Mouse (Mus musculus) brain, embryonic 18.5 days (tissue): ENCODE measurements around the gene Lemd1.

Experiments
- DNase-seq: peaks from one replicate; pipeline ENCODE4 v3.0.0-alpha.2; 2012; ENCODE audit warnings: low read depth, low spot score

The Lemd1 gene

DNA sequence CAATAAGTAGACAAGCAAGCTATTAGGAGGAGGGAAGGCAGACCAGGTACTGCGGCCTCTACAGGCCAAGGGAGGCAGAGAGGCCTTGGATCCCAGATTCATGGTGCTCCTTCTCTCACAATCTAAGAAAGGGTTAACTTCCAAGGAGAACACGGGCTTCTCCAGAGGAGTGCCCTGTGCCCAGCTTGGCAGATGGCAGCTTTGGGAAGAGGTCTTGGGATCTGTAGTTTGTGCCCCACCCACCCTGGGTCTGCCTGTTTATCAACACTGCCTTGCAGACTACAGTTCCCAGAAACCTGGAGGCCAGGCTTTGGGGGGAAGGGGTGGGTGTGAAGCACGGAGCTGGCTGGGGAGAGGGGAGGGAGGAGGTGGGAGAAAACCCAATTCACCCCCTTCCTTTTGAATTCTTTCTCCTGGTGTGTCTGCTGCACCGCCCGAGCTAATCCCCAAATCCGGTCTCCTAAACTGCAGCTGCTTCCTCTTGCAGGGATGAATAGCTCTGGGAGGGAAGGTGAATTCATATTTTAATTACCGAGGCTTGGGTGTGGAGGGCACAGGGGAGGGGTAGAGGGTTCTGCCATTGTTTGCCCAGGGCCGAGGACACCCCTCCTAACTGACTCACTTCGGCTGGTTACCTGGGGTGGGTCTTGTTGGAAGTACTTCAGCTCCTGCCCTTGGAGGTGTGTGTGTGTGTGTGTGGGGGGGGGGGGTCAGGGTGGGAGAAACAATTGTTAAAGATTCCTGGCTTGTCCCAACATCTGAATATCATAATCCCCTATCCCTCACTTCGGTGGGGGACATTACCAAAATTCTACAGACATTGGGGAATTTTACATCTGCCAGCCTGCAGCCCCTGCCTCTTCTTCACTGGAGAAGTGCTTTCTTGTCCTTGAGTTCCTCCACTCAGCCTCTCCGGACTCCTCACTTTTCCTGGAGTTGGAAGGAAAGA lies 9.6 kb downstream of the Lemd1 start:
- peak; percentile 89 for DNase-seq

DNA sequence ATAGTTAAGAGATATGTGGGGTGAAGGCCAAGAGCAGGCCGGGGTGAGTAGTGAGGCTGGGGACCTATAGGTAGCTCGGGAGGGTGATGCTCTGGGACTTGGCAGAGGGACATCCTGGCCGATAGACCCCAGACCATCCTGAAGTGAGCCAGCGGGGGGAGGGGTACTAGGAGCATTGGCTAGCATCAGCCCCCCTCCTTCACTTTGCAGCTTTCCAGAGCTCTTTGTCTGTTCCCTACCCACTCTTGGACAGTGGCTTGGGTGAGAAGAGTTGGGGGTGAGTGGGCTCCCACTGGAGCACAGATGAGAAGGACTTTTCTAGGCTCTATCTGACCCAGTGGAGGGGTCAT lies 10.3 kb downstream of the Lemd1 start:
- no peak for DNase-seq

DNA sequence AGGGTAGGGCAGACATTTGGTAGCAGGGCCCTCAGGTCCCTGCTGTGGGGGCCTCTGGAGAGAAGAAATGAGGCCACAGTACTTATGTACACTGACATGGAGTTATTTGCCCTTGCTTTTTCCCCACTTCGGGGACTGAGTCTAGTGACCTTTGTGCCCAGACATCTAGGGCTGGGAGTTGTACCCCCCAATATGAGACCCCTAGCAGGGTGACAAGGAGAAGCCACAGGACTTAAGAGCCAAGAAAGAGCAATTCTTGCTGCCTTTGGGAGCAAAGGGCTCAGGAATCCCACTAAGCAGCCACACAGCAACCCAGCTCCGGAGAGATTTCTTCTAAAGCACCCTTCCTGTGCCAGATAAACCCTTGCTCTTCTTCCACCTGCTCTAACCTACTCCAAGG lies 10.7 kb downstream of the Lemd1 start:
- no peak for DNase-seq

DNA sequence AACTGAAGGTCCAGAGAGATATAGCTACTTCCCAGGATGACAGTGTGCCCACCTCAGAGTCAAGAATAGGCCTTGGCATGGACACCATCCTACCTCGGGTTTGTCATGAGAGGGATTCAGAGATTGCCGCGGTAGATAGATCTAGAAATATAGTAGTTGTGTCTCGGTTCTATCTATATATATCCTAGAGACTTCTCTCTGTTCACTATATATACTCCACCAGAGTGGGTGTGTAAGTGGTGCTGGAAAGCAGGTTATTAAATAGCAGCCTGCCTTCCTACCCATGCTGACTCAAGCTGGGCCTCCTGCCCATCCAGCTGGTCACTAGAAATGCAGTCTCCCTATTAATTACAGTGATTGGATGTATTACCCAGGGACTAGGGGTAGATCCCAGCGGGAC lies 11.5 kb downstream of the Lemd1 start:
- DNase-seq = no peak

DNA sequence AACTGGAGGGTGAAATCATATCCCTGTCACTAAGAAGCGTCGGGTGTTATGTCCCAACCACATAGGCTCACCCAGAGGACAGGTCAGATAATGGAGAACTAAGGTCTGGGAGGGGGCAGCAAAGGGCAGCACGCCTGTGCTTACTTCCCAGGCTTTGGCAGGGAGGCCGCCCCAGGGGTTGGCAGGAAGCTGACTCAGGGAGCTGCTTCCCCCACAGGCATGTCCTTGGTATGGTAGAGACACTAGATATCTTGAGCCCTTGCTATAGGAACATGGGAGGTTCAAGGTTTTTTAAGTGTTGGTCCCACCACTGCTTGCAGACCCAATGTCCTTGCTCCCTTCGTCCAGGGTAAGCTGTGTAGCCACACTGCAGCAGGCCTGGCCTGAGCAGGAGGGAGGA lies 14.7 kb downstream of the Lemd1 start:
- DNase-seq = no peak

DNA sequence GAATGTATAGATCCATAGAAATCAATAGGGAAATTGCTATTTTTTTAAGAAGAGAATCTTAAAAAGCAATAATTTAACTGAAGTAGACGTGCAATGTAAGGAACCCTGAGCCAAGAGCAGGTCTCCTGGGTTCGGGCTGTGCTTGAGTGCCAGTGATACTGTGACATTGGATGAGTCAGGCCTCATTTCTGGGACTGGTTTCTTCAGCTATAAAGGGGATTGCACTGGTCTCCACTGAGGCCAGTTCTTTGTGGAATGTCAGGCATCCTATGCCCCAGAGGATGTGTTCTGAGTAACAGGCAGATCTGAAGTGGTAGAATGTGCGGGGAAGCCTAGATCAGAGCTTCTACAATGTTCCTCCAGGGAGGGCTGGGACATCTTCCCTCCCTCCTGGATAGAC lies 15.6 kb downstream of the Lemd1 start:
- no peak for DNase-seq

DNA sequence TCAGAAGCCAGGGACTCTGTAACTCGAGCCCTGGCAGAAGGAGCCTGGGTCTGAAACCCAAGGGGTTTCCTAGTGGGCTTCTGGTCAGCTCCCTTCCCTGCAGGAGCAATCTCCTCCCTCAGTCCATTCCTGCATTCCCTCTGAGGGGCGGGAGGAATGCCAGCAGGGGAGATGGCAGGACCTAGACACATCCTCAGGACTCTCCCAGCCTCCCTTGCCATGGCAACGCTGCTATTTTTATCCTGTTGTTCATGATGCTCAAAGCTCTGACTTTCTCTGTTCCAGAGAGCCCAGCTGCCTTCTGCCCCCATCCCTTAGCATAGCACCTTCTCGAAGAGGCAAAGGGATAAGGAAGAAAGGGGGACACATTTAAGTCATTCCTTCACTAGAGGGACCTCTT lies 16.9 kb downstream of the Lemd1 start:
- no peak for DNase-seq

DNA sequence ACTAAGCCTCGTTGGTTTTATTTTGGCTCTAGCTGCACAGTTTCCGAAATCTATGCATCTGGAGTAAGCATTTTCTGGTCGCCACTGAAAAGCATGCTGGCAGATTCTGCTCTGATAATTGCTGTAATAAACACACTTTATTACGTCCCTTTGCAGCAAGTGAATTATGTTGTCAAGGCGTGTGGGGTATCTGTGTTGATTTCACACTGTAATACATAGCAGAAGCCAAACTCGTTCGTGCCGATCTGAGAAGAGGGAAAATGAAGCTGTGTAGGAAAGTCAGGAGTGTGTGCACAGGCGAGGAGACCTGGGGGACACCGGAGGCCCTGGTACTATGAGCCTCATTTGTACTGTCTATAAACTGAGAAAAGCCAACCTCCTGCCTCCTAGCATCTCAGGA lies 18.2 kb downstream of the Lemd1 start:
- DNase-seq = no peak

DNA sequence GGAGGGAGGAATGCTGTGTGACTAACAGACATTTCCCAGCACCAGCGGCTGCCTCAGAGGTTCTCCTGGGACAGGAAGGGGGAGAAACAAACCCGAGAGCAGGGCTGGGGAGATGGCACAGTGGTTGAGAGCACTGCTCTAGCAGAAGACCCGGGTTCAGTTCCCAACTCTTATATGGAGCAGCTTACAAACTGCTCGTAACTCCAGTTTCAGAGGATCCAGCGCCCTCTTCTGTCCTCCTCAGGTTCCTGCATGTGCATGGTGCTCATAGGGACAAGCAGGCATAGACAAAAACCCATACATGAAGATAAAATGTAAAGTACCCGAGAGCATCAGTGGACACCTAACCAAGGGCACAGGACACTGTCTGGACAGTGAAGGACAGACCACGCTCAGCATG lies 19.7 kb downstream of the Lemd1 start:
- no peak for DNase-seq

DNA sequence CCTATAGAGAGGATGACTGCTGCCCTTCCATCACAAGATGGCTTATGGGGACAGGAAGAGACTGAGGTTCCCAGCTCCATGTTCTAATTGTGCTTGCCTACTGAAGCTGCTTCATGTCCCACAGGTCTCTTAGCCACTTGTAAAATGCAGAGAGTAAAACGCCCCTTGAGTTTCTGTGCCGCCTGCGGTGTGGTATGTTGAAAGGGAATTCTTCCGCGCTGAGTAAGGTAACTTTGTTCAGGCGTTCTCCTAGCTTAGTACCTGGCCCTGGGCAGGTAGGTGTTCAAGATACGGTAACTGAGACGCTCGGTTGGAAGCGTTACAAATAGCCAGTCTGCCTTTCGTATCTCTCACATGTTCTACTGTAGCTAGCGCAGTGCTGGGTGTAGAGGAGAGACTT lies 20.4 kb downstream of the Lemd1 start:
- DNase-seq = no peak

DNA sequence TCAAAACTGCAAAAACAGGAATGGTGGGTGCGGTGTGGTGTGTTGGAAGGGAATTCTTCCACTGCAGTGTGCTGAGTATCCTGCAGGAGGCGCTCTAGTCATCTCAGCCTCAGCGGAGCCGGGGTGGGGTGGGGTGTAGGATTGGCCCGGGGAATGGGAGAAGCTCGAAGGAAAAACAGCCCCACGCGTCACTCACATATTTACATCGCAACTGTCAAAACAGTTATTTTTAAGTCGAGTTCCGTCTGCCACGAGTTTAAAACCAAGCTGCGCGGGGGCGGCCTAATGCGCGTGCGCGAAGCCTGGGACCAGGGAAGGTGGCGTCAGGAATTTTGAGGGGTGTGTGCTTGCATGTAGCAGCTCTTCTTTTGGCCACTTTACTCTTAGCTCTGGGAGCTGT lies 21.0 kb downstream of the Lemd1 start:
- no peak for DNase-seq

DNA sequence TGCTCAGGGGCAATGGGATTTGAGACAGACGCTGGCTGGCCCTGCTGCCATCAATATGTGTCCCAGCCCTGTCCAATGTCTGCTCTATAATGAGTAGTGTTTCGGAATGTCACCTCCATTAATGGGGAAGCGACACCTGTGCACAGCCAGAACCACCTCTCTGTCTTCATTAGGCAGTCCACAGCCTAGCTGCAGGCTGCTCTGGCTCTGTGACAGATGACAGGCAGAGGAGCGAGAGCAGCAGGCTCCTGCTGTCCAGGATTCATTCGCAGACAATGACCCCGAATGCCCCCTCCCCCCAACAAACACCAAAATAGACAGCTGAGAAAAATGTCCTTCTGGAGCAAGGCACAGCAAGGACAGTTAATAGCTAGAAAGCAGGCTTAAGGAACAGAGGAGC lies 21.8 kb downstream of the Lemd1 start:
- no peak for DNase-seq

DNA sequence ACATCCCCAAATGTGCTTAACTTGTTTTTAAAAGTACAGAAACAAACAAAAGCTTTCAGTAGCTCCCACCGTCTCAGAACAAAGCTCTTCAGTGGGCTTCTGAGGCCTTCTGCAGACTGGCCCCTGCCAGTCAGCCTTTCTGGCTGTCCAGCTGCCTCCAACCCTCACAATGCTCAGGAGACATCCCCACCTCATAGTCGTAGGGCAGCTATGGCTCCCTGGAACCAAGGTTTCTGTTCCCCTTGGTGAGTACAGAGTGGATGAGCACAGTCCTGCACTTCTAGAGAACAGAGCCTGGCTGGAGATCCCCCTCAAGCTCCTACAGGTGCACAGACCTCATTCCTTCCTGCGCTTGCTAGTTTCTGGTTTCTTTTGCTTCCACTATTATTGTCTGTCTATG lies 25.0 kb downstream of the Lemd1 start:
- no peak for DNase-seq

DNA sequence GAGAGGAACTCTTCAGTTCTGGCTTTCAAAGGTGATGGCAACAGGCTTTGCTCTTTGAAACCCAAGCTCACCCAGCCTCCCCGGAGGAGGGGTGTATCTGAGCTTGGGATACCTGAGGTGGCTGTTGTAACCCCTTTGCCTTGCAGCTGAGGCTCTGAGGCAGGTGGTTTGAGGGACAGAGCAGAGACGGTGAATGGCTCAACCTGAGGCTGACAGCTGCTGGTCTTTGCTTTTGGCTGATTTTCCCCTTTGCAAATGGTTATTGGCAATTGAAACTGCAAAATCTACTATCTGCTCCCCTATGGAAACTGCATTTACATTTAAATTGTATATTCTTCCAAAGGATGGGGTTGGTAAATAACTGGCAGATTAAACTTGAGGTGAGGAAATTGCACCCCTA lies 30.4 kb downstream of the Lemd1 start:
- no peak for DNase-seq

DNA sequence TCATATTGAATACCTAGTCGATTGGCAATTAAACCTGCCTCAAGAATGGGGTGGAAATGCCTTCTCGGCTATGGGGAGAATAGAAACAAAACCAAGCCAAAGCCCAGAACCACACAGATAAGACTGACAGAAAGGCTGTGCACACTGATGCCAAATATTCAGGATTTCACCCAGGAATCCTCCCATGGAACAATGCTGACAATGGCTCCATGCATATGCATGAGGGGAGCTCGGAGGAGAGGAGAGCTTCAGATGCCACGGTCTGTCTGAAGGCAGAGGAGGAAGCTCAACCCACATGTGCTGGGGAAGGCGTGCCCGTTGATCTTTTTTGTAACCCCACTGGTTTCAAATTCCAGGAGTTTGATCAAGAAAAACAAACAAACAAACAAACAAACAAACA lies 30.9 kb downstream of the Lemd1 start:
- no peak for DNase-seq

DNA sequence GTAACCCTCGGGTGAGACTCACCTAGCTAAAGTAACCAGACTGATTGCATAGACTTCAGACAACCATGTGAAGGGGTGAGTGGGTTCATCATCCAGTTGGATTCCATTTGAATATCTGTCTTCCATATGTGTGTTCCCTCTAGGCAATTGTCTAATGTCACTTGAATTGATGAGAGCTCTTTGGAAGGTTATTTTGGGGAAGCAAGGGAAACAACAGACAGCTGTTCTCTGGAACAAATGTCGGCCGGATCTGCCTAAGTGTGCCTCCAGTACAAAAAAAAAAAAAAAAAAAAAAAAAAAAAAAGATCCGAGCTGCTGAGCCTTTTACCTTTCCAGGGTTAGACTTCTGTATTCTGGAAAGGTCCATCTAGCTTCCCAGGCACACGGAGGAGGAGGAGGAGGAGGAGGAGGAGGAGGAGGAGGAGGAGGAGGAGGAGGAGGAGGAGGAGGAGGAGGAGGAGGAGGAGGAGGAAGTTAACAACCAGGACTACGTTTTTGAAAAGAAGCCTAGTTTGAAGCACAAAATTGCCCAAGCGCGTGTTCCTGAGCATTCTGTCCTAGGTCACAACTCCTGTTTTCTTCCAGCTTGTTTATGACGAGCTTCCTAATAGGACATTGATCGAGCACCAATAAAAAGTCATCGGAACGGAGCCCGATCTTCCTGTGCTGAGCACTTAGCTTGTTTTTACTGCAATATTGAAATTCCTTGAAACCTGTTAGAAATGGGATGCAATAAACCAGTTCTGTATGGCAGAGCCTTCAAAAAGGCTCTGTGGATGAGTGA lies 35.3 kb downstream of the Lemd1 start:
- DNase-seq = no peak

DNA sequence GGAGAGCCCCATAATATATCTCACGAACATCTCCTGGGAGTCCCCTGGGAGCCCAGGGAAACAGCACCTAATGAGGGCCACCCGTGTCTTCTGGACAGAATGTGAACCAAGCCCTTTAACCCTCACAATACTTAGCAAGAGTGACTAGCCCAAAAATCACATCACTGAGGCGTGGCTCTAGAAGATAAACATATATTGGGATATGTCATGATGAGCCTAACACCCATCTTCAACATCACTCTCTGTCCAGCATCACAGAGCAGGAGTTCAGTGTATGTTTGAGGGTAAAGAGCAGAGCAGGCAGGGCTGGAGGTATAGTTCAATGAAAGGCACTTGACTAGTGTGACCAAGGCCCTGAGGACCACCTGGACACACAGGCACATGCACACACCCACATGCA lies 38.4 kb downstream of the Lemd1 start, which contains the start of gene Gm10188:
TSS of gene Gm10188 (minus strand) at position 101 of the 400 bp plus-strand sequence.
- DNase-seq = no peak

DNA sequence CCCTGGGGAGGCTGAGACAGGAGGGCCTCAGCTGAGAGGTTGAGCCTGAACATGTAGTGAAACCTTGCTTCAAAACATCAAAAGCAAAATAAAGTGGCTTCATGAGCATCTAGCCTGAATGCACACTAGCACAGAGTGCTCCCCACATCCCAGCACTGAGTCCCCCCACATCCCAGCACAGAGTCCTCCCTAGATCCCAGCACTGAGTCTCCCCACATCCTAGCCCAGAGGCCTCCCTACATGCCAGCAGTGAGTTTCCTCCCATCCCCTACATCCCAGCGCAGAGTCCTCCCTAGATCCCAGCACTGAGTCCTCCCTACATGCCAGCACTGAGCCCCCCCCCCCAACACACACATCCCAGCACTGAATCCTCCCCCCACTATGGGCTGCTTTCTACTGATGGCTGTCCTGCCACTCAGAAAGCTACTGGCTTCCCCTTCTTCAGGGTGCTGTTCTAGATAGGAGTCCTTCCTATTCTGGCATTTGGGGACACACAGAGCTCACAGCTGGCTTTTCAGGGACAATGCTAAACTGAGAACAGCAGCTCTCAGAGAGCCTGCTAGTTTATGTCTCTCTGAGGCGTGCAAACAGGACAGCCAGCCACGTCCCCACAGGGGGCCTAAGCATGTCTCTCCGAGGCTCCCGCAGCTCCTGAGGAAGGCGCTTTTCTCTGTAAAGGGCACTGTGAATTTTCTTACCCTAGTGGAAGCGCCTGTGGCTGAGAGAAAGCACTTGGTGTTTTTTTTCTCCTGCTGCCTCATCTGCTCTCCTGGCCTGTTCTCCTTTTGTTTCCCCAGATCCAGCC lies 40.4 kb downstream of the Lemd1 start:
- DNase-seq = no peak

DNA sequence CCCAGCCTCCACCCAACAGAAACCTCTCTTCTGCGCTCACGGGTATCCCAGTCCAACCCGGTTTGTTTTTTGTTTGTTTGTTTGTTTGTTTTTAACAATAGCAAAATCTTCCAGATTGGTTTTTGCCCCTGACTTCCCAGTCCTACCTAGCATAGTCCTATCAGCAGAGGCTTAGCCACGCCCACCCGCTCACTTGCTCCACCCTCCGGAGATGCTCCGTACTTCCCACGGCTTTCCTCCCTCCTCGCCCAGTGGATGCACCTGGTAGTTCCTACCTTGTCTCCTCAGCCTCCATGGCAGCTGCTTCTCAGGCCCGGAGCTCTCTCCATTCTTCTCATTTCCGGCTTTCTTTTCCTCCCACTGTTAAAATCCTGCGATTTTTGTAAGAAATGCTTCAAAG lies 42.3 kb downstream of the Lemd1 start:
- no peak for DNase-seq

DNA sequence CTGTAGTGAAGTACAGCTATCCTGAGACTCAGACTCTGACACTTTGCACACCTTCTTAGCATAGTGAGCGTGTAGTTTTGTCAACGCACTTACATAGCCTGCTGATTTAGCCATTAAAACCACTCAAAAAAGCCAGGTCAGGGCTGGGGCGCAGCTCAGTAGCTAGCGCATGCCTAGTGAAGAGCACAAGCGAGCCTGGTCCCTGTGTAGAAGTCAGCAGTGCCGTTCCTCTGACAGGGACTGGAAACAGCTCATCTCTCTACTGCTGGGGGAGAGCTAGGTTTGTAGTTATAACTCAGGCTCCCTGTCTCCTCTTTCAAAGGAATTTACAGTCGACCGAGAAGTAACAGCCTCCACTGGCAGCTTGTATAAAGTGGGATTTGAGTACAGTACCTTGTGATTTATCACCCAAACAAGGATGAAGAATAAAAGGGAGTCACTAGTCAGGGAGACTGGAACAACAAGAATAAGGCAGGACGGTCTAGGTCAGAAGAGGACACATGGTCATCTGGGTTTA lies 43.6 kb downstream of the Lemd1 start:
- no peak for DNase-seq

DNA sequence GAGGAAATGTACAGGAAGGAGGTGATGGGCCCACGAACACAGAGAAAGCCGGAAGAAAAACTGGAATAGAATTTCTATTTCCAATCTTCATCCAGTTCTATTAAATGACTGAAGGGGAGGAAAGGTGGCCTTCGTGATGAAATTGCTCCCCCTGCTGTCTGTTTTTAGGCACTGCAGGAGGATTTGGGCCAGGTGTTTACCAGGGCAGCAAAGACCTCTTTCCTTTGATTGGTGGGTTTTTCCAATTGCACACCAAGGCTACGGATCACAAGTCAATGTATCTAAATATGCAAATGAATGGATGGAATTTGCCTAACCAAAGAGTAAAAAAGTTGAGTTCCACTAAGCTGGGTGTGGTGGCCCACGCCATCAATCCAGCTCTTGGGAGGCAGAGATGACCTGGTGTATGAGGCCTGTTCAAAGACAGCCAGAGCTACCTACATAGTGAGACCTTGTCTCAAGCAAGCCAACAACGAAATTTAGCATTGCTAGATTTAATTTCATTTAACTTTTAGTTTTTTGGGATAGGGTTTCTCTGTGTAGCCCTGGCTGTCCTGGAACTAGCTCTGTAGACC lies 46.4 kb downstream of the Lemd1 start:
- no peak for DNase-seq

DNA sequence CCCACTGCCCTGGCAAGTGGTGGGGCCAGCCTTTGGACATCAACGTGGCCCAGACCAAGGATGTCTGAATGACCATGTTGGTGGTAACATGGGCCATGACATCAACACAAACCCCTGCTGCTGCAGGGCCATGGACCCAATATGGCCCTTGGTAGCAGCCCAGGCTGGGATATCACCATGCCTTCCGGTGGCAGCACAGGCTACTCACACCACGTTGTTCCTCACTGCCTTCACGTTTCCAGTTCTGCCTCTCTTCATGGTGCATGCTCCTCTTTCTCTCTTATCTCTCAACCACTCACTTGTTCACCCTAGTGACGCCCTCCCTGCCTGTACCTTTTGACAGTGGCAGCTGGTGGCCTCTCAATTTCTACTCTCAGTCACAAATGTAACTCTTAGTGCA lies 53.8 kb downstream of the Lemd1 start:
- DNase-seq = no peak
